Mouse (Mus musculus) kidney, embryonic 14.5 days (tissue): ENCODE results near the gene Angptl8. TPM values are rescaled to one million over a fixed set of nuclear protein-coding genes. Genes with fewer than 3 reads are reported as not detected.

ENCODE experiments used
- ATAC-seq: fragments of 200-750 bp; cut with Nextera tagmentation; 2 replicates; pipeline ENCODE4 v1.8.0; 2017; ENCODE audit warnings: moderate number of reproducible peaks, mild to moderate bottlenecking, moderate TSS enrichment, moderate library complexity; ENCODE audit not compliant: low FRiP score, low TSS enrichment
- H3K27ac ChIP-seq: fragments of 300-500 bp; sonication (generic); 2 replicates; pipeline ENCODE4 v1.5.1; 2014; ENCODE audit warnings: low read depth, mild to moderate bottlenecking, low read length, moderate library complexity, mixed read lengths
- H3K27me3 ChIP-seq: fragments of 300-500 bp; sonication (generic); 2 replicates; pipeline ENCODE4 v1.6.1; 2014; ENCODE audit warnings: mild to moderate bottlenecking, low read length; ENCODE audit not compliant: control insufficient read depth, insufficient read depth
- H3K36me3 ChIP-seq: fragments of 300-500 bp; sonication (generic); 2 replicates; pipeline ENCODE4 v1.6.1; 2014; ENCODE audit warnings: low read length, mixed read lengths; ENCODE audit not compliant: control insufficient read depth, insufficient read depth
- H3K4me1 ChIP-seq: fragments of 300-500 bp; sonication (generic); 2 replicates; pipeline ENCODE4 v1.6.1; 2014; ENCODE audit warnings: low read length, mixed read lengths; ENCODE audit not compliant: control insufficient read depth, insufficient read depth
- H3K4me2 ChIP-seq: fragments of 300-500 bp; sonication (generic); replicated peaks from 2 replicates; pipeline ENCODE4 v1.6.1; 2014; ENCODE audit warnings: low read depth, mild to moderate bottlenecking, low read length
- H3K4me3 ChIP-seq: fragments of 300-500 bp; sonication (generic); 2 replicates; pipeline ENCODE4 v1.5.1; 2014; ENCODE audit warnings: mild to moderate bottlenecking, low read length
- H3K9ac ChIP-seq: fragments of 300-500 bp; sonication (generic); 2 replicates; pipeline ENCODE4 v1.6.1; 2014; ENCODE audit warnings: low read depth, mild to moderate bottlenecking, low read length, moderate library complexity
- H3K9me3 ChIP-seq: fragments of 300-500 bp; sonication (generic); 2 replicates; pipeline ENCODE4 v1.6.1; 2016; ENCODE audit warnings: low read length; ENCODE audit not compliant: control insufficient read depth
- WGBS: fragments of 180-500 bp; shearing (Covaris S2); extraction: QIAGEN DNeasy Blood & Tissue Kit; methylation state at CpG from one replicate; pipeline ENCODE4 v1.1.7; 2014; 5-methylcytosine and 5-hydroxymethylcytosine counted together
- polyA plus RNA-seq: library from polyadenylated mRNA; unstranded; fragments of >200 nt; fragmentation: Nextera tagmentation; extraction: Ambion mirVana; gene quantifications from 2 replicates; pipeline ENCODE4 v1.2.1, GENCODE M21; 2014

Angptl8 gene
- polyA plus RNA-seq, 1 experiment from 2014 or later = 3.4 TPM

GRCm38 (mm10) chr9:21803986-21804644, 31.2 kb upstream of the Angptl8 start:
- Histone ChIP-seq H3K9me3 (no peaks in the 10 kb centered on the region), H3K4me1 (no peaks in the 10 kb centered on the region), H3K4me3 (no peak overlapping the region), H3K36me3 (peaks cover 12% of the 10 kb centered on the region; the same call in 1 of the 2 replicates), H3K9ac (no peak overlapping the region), H3K27me3 (no peaks in the 10 kb centered on the region), H3K4me2 (no peak overlapping the region), H3K27ac (no peak overlapping the region; the same call in 1 of the 2 replicates)
- WGBS = 48% methylated on average over 13 of the region's 13 CpGs
- peak; percentile 89 for ATAC-seq

GRCm38 (mm10) chr9:21806363-21806762, 28.9 kb upstream of the Angptl8 start:
- Histone ChIP-seq H3K27me3 (no peaks in the 10 kb centered on the region), H3K4me1 (no peaks in the 10 kb centered on the region), H3K9me3 (no peaks in the 10 kb centered on the region), H3K27ac (no peak overlapping the region), H3K9ac (no peak overlapping the region), H3K36me3 (peaks cover 17% of the 10 kb centered on the region; the same call in 1 of the 2 replicates), H3K4me3 (no peak overlapping the region), H3K4me2 (no peak overlapping the region)
- 69% methylated on average over 3 of the region's 3 CpGs for WGBS
- no peak for ATAC-seq

- H3K27ac ChIP-seq = no peak overlapping the region
- no peaks in the 10 kb centered on the region for H3K4me1 ChIP-seq
- H3K36me3 ChIP-seq = peaks cover 17% of the 10 kb centered on the region; the same call in 1 of the 2 replicates
- H3K9me3 ChIP-seq = no peaks in the 10 kb centered on the region
- WGBS = 62% methylated on average over 11 of the region's 11 CpGs
- H3K4me3 ChIP-seq = no peak overlapping the region
- no peak overlapping the region for H3K9ac ChIP-seq
- H3K27me3 ChIP-seq = no peaks in the 10 kb centered on the region
- no peak overlapping the region for H3K4me2 ChIP-seq
- no peak for ATAC-seq
Measured at GRCm38 (mm10) chr9:21806976-21807375, 28.3 kb upstream of the Angptl8 start.

GRCm38 (mm10) chr9:21808561-21808960, 26.7 kb upstream of the Angptl8 start:
- Histone ChIP-seq H3K4me3 (no peak overlapping the region), H3K36me3 (peaks cover 23% of the 10 kb centered on the region), H3K4me1 (no peaks in the 10 kb centered on the region), H3K9ac (no peak overlapping the region), H3K4me2 (no peak overlapping the region), H3K27me3 (no peaks in the 10 kb centered on the region), H3K27ac (no peak overlapping the region), H3K9me3 (no peaks in the 10 kb centered on the region)
- no peak for ATAC-seq
- 69% methylated on average over 3 of the region's 3 CpGs for WGBS

DNA sequence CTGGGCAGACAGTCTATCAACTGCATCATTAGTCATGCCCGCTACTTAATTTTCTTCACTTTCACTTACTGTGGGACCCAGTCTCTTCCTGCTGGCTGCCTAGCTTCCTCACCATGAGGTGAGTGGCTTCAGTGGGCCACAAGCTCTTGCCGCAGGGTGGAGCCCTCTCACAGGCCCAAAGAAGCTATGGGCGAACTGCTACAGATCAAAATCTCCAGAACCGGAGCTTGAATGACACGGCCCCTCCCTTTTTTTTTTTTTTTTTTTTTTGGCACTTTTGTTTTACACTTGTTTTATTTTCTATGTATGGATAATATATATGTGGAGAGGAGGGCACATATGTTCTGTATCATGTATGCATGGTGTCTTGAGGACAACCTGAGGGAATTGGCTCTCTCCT, 24.1 kb upstream of the Angptl8 start:
- Histone ChIP-seq H3K4me1 (no peaks in the 10 kb centered on the region), H3K9ac (no peak overlapping the region), H3K27ac (no peak overlapping the region), H3K36me3 (peaks cover 45% of the 10 kb centered on the region), H3K27me3 (no peaks in the 10 kb centered on the region), H3K4me3 (no peak overlapping the region), H3K4me2 (no peak overlapping the region), H3K9me3 (no peaks in the 10 kb centered on the region)
- 91% methylated on average over 5 of the region's 5 CpGs for WGBS
- no peak for ATAC-seq

DNA sequence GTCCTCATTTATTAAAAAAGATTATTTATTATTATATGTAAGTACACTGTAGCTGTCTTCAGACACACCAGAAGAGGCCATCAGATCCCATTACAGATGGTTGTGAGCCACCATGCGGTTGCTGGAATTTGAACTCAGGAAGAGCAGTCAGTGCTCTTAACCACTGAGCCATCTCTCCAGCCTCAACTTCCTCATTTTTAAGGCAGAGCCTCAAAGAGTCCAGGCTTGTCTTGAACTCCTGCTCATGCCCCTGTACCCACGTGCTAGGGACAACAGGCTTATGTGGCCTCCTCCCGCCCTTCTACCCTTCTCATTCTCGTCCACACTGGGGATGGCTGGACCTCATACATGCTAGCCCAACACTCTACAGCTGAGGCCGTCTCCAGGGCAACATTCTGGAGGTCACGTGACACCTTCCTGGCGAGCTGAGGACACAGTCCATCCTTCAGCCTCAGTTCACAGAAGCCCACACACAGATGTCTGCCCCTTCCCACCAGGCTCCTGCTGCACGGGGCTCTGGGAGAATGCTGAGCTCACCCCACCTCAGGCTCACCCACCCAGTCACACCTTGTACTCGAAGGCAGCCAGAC, 18.5 kb upstream of the Angptl8 start:
- WGBS = 79% methylated on average over 9 of the region's 9 CpGs
- Histone ChIP-seq H3K4me1 (no peaks in the 10 kb centered on the region), H3K36me3 (peaks cover 60% of the 10 kb centered on the region), H3K27me3 (no peaks in the 10 kb centered on the region), H3K9ac (no peak overlapping the region), H3K9me3 (no peaks in the 10 kb centered on the region), H3K4me3 (no peak overlapping the region), H3K4me2 (no peak overlapping the region), H3K27ac (no peak overlapping the region)
- no peak for ATAC-seq

DNA sequence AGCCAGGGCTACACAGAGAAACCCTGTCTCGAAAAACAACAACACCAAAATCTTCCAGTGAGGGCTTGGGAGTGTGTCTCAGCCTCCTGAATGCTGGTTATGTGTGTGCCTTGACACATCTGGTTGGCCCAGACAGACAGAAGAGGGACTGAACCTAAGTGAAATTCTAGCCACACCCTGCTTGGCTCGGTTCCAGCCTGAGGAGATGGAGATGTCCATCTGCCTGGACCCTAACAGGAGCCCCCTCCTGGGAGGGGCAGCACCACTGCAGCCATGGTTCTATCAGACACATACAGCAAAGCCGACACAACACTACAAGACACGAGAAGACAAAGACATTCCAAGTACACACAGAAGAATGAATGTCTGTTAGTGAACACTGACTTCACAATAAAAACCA, 17.2 kb upstream of the Angptl8 start:
- no peaks in the 10 kb centered on the region for H3K4me1 ChIP-seq
- no peak overlapping the region for H3K4me3 ChIP-seq
- 90% methylated on average over 4 of the region's 4 CpGs for WGBS
- H3K4me2 ChIP-seq = no peak overlapping the region
- peaks cover 52% of the 10 kb centered on the region for H3K36me3 ChIP-seq
- no peak for ATAC-seq
- no peaks in the 10 kb centered on the region for H3K9me3 ChIP-seq
- H3K9ac ChIP-seq = no peak overlapping the region
- no peak overlapping the region for H3K27ac ChIP-seq
- H3K27me3 ChIP-seq = no peaks in the 10 kb centered on the region

DNA sequence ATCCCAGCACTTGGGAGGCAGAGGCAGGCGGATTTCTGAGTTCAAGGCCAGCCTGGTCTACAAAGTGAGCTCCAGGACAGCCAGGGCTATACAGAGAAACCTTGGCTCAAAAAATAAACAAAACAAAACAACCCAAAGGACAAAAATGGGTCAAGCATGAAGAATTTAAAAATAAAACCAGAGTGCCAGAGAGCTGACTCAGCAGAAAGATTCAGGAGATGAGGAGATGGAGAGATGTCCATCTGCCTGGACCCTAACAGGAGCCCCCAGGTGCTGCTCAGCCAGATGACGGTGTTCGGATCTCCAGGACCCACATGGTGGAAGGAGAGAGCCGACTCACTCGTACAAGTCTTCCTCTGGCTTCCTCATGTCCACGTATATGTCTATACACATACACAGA, 16.7 kb upstream of the Angptl8 start:
- no peak overlapping the region for H3K27ac ChIP-seq
- no peaks in the 10 kb centered on the region for H3K4me1 ChIP-seq
- ATAC-seq = no peak
- no peak overlapping the region for H3K4me2 ChIP-seq
- peaks cover 47% of the 10 kb centered on the region for H3K36me3 ChIP-seq
- no peaks in the 10 kb centered on the region for H3K27me3 ChIP-seq
- no peak overlapping the region for H3K9ac ChIP-seq
- WGBS = 93% methylated on average over 6 of the region's 6 CpGs
- H3K4me3 ChIP-seq = no peak overlapping the region
- no peaks in the 10 kb centered on the region for H3K9me3 ChIP-seq

GRCm38 (mm10) chr9:21819181-21819729, 16.1 kb upstream of the Angptl8 start:
- Histone ChIP-seq H3K36me3 (peaks cover 41% of the 10 kb centered on the region), H3K27ac (no peak overlapping the region), H3K4me3 (no peak overlapping the region), H3K27me3 (no peaks in the 10 kb centered on the region), H3K9ac (no peak overlapping the region), H3K4me2 (no peak overlapping the region), H3K9me3 (no peaks in the 10 kb centered on the region), H3K4me1 (no peaks in the 10 kb centered on the region)
- no peak for ATAC-seq
- 99% methylated on average over 2 of the region's 2 CpGs for WGBS
